Mouse (Mus musculus) lung, postnatal 0 days (tissue): ENCODE measurements around the gene Kcnk1. TPM values are rescaled to one million over a fixed set of nuclear protein-coding genes. Genes with fewer than 3 reads are reported as not detected.
A peak's percentile ranks its signal among the peaks of the same experiment; 100 is the strongest.

Experiments
- ATAC-seq: fragments of 200-750 bp; cut with Nextera tagmentation; 2 replicates; pipeline ENCODE4 v1.8.0; 2017; ENCODE audit warnings: moderate library complexity
- DNase-seq: peaks from one replicate; pipeline ENCODE4 v3.0.0-alpha.2; 2016; ENCODE audit warnings: low spot score
- H3K27ac ChIP-seq: fragments of 300-500 bp; sonication (generic); 2 replicates; pipeline ENCODE4 v1.5.1; 2014; ENCODE audit warnings: antibody characterized with exemption, mild to moderate bottlenecking, low read length, mixed read lengths
- H3K27me3 ChIP-seq: fragments of 300-500 bp; sonication (generic); replicated peaks from 2 replicates; pipeline ENCODE4 v1.6.1; 2014; ENCODE audit warnings: low read length, mixed read lengths; ENCODE audit not compliant: insufficient read depth
- H3K36me3 ChIP-seq: fragments of 300-500 bp; sonication (generic); 2 replicates; pipeline ENCODE4 v1.6.1; 2014; ENCODE audit warnings: low read length, mixed read lengths; ENCODE audit not compliant: insufficient read depth
- H3K4me1 ChIP-seq: fragments of 300-500 bp; sonication (generic); 2 replicates; pipeline ENCODE4 v1.6.1; 2014; ENCODE audit warnings: antibody characterized with exemption, low read depth, low read length, mixed read lengths; ENCODE audit not compliant: insufficient read depth
- H3K4me2 ChIP-seq: fragments of 300-500 bp; sonication (generic); replicated peaks from 2 replicates; pipeline ENCODE4 v1.6.1; 2014; ENCODE audit warnings: low read depth, mild to moderate bottlenecking, low read length, moderate library complexity, mixed read lengths
- H3K4me3 ChIP-seq: fragments of 300-500 bp; sonication (generic); 2 replicates; pipeline ENCODE4 v1.5.1; 2014; ENCODE audit warnings: low read depth, low read length
- H3K9ac ChIP-seq: fragments of 300-500 bp; sonication (generic); replicated peaks from 2 replicates; pipeline ENCODE4 v1.6.1; 2014; ENCODE audit warnings: low read depth, mild to moderate bottlenecking
- H3K9me3 ChIP-seq: fragments of 300-500 bp; sonication (generic); 2 replicates; pipeline ENCODE4 v1.6.1; 2016; ENCODE audit warnings: low read length, mixed read lengths
- CTCF ChIP-seq: IDR thresholded peaks from 2 replicates; pipeline ENCODE4 v1.5.1; 2016; ENCODE audit warnings: antibody characterized with exemption, mild to moderate bottlenecking
- EP300 ChIP-seq: IDR thresholded peaks from 2 replicates; pipeline ENCODE4 v1.6.1; 2016; ENCODE audit warnings: antibody characterized with exemption, mild to moderate bottlenecking, control low read depth
- WGBS: fragments of 180-500 bp; shearing (Covaris S2); extraction: QIAGEN DNeasy Blood & Tissue Kit; methylation state at CpG from one replicate; pipeline ENCODE4 v1.1.7; 2014; 5-methylcytosine and 5-hydroxymethylcytosine counted together
- polyA plus RNA-seq: library from polyadenylated mRNA; unstranded; fragments of >200 nt; fragmentation: Nextera tagmentation; extraction: Ambion mirVana; gene quantifications from 2 replicates; pipeline ENCODE4 v1.2.1, GENCODE M21; 2015

Gene Kcnk1
- polyA plus RNA-seq, 1 experiment from 2014 or later = 63.6 TPM

- no peak overlapping the region for H3K4me2 ChIP-seq
- H3K36me3 ChIP-seq = no peaks in the 10 kb centered on the region
- H3K4me1 ChIP-seq = no peaks in the 10 kb centered on the region
- no peaks in the 10 kb centered on the region for H3K9me3 ChIP-seq
- ATAC-seq (no peak), DNase-seq (no peak)
- no peak overlapping the region for H3K9ac ChIP-seq
- TF ChIP-seq EP300 = no peak
- no peak for TF ChIP-seq CTCF
- 51% methylated on average over 7 of the region's 7 CpGs for WGBS
- no peak overlapping the region for H3K27ac ChIP-seq
- no peaks in the 10 kb centered on the region for H3K27me3 ChIP-seq
- H3K4me3 ChIP-seq = no peak overlapping the region
These were observed 78.3 kb downstream of the Kcnk1 start for GRCm38 (mm10) chr8:126073141-126073740.

GRCm38 (mm10) chr8:126074111-126074510 is 79.1 kb downstream of the Kcnk1 start:
- DNase-seq (no peak), ATAC-seq (no peak)
- Histone ChIP-seq H3K9ac (no peak overlapping the region), H3K9me3 (no peaks in the 10 kb centered on the region), H3K27ac (no peak overlapping the region), H3K36me3 (no peaks in the 10 kb centered on the region), H3K4me1 (no peaks in the 10 kb centered on the region), H3K27me3 (no peaks in the 10 kb centered on the region), H3K4me2 (no peak overlapping the region), H3K4me3 (no peak overlapping the region)
- 70% methylated on average over 1 of the region's 1 CpGs for WGBS
- TF ChIP-seq EP300 (no peak), CTCF (no peak)

- Histone ChIP-seq H3K27me3 (no peaks in the 10 kb centered on the region), H3K9me3 (no peaks in the 10 kb centered on the region), H3K4me2 (no peak overlapping the region), H3K4me1 (no peaks in the 10 kb centered on the region), H3K4me3 (no peak overlapping the region), H3K9ac (no peak overlapping the region), H3K27ac (no peak overlapping the region), H3K36me3 (no peaks in the 10 kb centered on the region)
- WGBS = 11% methylated on average over 10 of the region's 10 CpGs
- ATAC-seq (no peak), DNase-seq (peak; percentile 71)
- TF ChIP-seq CTCF = peak; percentile 88
- no peak for TF ChIP-seq EP300
These were observed 80.4 kb downstream of the Kcnk1 start for GRCm38 (mm10) chr8:126075400-126075799.

Other genes starting within 250 kb of the Kcnk1 start
- 0.18 and 0.31 TPM in 2 replicates for gene Pcnx2, start 96.9 kb upstream of the Kcnk1 start, polyA plus RNA-seq
- 0.74 and 0.76 TPM in 2 replicates for gene Map3k21, start 84.7 kb upstream of the Kcnk1 start, polyA plus RNA-seq